Mouse (Mus musculus) hindbrain, embryonic 10.5 days (tissue): ENCODE measurements around the gene Mpp5. TPM values are rescaled to one million over a fixed set of nuclear protein-coding genes. Genes with fewer than 3 reads are reported as not detected.

Experiments used
- DNase-seq: peaks from one replicate; pipeline ENCODE4 v3.0.0-alpha.2; 2017; ENCODE audit warnings: low spot score
- H3K27ac ChIP-seq: fragments of 300-500 bp; sonication (generic); 2 replicates; pipeline ENCODE4 v1.5.1; 2016; ENCODE audit warnings: mild to moderate bottlenecking, moderate library complexity
- H3K27me3 ChIP-seq: fragments of 300-500 bp; sonication (generic); 2 replicates; pipeline ENCODE4 v1.6.1; 2016; ENCODE audit warnings: mild to moderate bottlenecking; ENCODE audit not compliant: poor library complexity, insufficient read depth, severe bottlenecking
- H3K36me3 ChIP-seq: fragments of 300-500 bp; sonication (generic); 2 replicates; pipeline ENCODE4 v1.6.1; 2016; ENCODE audit warnings: mild to moderate bottlenecking, moderate library complexity
- H3K4me1 ChIP-seq: fragments of 300-500 bp; sonication (generic); replicated peaks from 2 replicates; pipeline ENCODE4 v1.6.1; 2016; ENCODE audit warnings: mild to moderate bottlenecking
- H3K4me3 ChIP-seq: fragments of 300-500 bp; sonication (generic); 2 replicates; pipeline ENCODE4 v1.5.1; 2016; ENCODE audit warnings: mild to moderate bottlenecking, moderate library complexity
- H3K9me3 ChIP-seq: fragments of 300-500 bp; sonication (generic); 2 replicates; pipeline ENCODE4 v1.6.1; 2016; ENCODE audit warnings: mild to moderate bottlenecking, moderate library complexity
- whole genome bisulfite sequencing: fragments of 180-500 bp; shearing (Covaris S2); methylation state at CpG from one replicate; pipeline ENCODE4 v1.1.7; 2016; 5-methylcytosine and 5-hydroxymethylcytosine counted together
- polyA plus RNA-seq: library from polyadenylated mRNA; unstranded; fragments of >200 nt; fragmentation: Nextera tagmentation; extraction: Ambion mirVana; gene quantifications from 2 replicates; pipeline ENCODE4 v1.2.1, GENCODE M21; 2016

The Mpp5 gene
- polyA plus RNA-seq, 1 experiment from 2014 or later, result 15.4 TPM

GRCm38 (mm10) chr12:78778423-78779067, 29.8 kb downstream of the Mpp5 start:
- no peaks in the 10 kb centered on the region for H3K9me3 ChIP-seq
- no peaks in the 10 kb centered on the region for H3K27me3 ChIP-seq
- H3K36me3 ChIP-seq, result 0 out of 2 replicates have a peak, but pooled peaks cover 4% of the 10 kb centered on the region
- no peak for DNase-seq
- H3K4me3 ChIP-seq, result no peak overlapping the region
- 71% methylated on average over 4 of the region's 4 CpGs for WGBS
- H3K27ac ChIP-seq, result 0 out of 2 replicates have a peak overlapping the region, but pooled peaks have one; percentile 40
- peaks cover 30% of the 10 kb centered on the region for H3K4me1 ChIP-seq

DNA sequence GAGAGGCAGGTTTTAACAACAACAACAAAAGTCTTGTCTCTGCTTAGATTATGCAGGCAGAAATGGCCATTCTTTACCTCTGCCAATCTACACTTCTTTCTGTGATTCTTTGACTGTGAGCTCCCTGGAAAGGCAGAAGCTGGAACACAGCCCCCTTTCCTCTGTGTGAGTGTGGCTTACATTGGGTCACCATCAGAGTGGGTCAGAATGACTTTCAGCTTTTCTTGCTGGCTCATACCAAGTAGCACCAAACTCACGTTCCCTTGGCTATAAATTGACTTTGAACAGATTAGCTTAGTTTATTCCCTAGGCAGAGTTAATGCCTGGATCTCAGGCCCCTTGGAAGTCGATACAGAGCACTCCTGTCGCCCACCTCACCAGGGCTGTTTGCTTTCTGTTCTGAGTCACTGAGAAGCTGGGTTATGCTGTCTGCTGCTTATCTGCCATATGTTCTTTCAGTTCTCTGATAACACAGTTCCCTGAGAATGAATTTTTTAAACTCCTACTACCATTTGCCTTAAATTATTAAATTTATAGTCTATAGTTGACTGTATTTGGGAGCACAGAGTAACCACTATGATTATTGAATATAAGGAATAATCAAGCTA, 39.7 kb downstream of the Mpp5 start:
- no peaks in the 10 kb centered on the region for H3K27me3 ChIP-seq
- no peak for DNase-seq
- WGBS, result 71% methylated on average over 3 of the region's 3 CpGs
- no peak overlapping the region for H3K4me3 ChIP-seq
- H3K27ac ChIP-seq, result no peak overlapping the region
- no peaks in the 10 kb centered on the region for H3K36me3 ChIP-seq
- no peaks in the 10 kb centered on the region for H3K4me1 ChIP-seq
- H3K9me3 ChIP-seq, result no peaks in the 10 kb centered on the region

DNA sequence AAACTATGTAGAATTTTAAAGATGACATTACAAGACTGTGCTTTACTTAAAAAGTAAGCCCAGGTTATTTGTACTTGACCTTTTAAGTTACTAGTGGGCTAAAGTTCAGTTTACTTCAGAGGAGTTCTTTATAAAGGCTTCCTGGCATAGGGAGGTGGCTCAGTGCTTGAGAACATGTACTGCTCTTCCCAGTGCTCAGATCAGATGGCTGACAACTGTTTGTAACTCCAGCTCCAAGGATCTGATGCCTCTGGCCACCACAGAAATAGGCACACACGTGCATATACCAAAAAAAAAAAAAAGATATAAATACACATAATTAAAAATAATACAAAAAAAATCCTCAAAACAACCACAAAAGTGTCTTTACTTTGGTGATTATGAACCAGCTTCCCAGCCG, 42.1 kb downstream of the Mpp5 start:
- DNase-seq, result no peak
- WGBS, result 88% methylated on average over 2 of the region's 2 CpGs
- no peaks in the 10 kb centered on the region for H3K36me3 ChIP-seq
- H3K27ac ChIP-seq, result no peak overlapping the region
- H3K27me3 ChIP-seq, result no peaks in the 10 kb centered on the region
- peaks cover 9% of the 10 kb centered on the region; the same call in 1 of the 2 replicates for H3K4me1 ChIP-seq
- no peaks in the 10 kb centered on the region for H3K9me3 ChIP-seq
- no peak overlapping the region for H3K4me3 ChIP-seq

GRCm38 (mm10) chr12:78794236-78794635, 45.5 kb downstream of the Mpp5 start:
- Histone ChIP-seq H3K4me1 (peaks cover 9% of the 10 kb centered on the region; the same call in 1 of the 2 replicates), H3K27ac (no peak overlapping the region), H3K4me3 (no peak overlapping the region), H3K36me3 (peaks cover 21% of the 10 kb centered on the region), H3K27me3 (no peaks in the 10 kb centered on the region), H3K9me3 (no peaks in the 10 kb centered on the region)
- DNase-seq, result no peak
- WGBS, result 21% methylated on average over 1 of the region's 1 CpGs

DNA sequence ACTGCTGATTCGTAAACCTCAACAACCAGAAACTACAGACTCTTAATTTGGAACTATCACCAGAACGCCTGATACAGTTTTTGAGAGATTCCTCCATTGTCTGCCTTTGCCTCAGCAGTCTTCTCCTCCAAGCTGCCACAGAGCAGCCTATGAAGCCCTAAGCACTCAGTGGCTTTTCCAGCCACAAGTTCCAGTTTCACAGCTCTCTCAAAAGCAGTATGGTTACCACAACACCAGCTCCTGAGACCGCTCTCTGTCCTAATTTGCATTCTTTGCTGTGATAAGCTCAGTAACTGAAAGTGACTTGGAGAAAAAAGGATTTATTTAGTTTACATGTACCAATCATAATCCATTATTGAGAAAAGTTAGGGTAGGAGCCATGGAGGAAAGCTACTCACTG, 51.3 kb downstream of the Mpp5 start:
- H3K36me3 ChIP-seq, result peaks cover 21% of the 10 kb centered on the region
- H3K9me3 ChIP-seq, result no peaks in the 10 kb centered on the region
- DNase-seq, result no peak
- no peak overlapping the region for H3K4me3 ChIP-seq
- no peak overlapping the region for H3K27ac ChIP-seq
- 89% methylated on average over 3 of the region's 3 CpGs for WGBS
- no peaks in the 10 kb centered on the region for H3K27me3 ChIP-seq
- H3K4me1 ChIP-seq, result no peaks in the 10 kb centered on the region

DNA sequence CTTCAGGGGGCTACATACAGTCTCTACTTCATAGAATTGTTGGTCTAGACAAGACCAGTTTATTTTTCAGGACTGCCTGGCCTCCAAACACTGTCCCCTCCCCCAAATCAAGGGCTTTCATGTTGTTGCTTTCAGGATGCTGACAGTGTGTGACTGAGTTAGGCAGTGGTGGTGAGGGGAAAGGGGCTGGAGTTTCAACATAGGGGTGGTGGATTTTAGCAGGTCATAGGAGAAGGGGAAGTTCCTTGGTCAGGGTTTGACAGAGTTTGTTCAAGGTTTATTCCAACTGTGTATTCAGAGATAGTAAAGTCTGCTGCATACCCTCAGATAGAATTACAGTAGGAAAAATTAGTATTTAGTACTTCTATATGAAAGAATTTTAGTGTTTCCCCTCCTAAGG, 53.1 kb downstream of the Mpp5 start:
- H3K27ac ChIP-seq, result no peak overlapping the region
- peaks cover 21% of the 10 kb centered on the region for H3K36me3 ChIP-seq
- H3K4me1 ChIP-seq, result no peaks in the 10 kb centered on the region
- no peaks in the 10 kb centered on the region for H3K9me3 ChIP-seq
- no peak for DNase-seq
- no peaks in the 10 kb centered on the region for H3K27me3 ChIP-seq
- no peak overlapping the region for H3K4me3 ChIP-seq

DNA sequence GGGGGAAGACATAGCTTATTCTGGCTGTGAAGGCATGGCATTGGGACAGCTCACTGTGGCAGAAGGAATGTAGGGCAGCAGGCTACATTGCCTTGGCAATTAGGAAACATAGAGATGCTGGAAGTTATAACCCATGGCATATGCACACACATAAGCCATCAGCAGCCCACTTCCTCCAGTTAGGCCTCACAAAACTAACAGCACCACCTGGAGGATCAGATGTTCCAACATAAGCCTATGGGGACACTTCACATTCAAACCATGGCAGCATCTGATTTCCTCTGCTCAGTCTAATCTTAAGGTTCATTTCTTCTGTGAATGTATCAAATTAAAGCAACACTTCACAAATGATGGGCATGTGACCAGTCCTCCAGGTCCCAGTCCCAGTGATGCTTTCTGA, 65.7 kb downstream of the Mpp5 start:
- no peak for DNase-seq
- Histone ChIP-seq H3K36me3 (peaks cover 19% of the 10 kb centered on the region), H3K27me3 (no peaks in the 10 kb centered on the region), H3K27ac (no peak overlapping the region), H3K4me3 (no peak overlapping the region), H3K4me1 (no peaks in the 10 kb centered on the region), H3K9me3 (no peaks in the 10 kb centered on the region)

GRCm38 (mm10) chr12:78834496-78834895, 85.8 kb downstream of the Mpp5 start:
- DNase-seq, result no peak
- Histone ChIP-seq H3K4me3 (no peak overlapping the region), H3K36me3 (peaks cover 75% of the 10 kb centered on the region), H3K9me3 (no peaks in the 10 kb centered on the region), H3K27me3 (no peaks in the 10 kb centered on the region), H3K4me1 (no peaks in the 10 kb centered on the region), H3K27ac (no peak overlapping the region)
- 92% methylated on average over 2 of the region's 2 CpGs for WGBS

- Histone ChIP-seq H3K27me3 (no peaks in the 10 kb centered on the region), H3K36me3 (peaks cover 93% of the 10 kb centered on the region), H3K27ac (no peak overlapping the region), H3K4me3 (no peak overlapping the region), H3K4me1 (no peaks in the 10 kb centered on the region), H3K9me3 (no peaks in the 10 kb centered on the region)
- 91% methylated on average over 4 of the region's 4 CpGs for WGBS
- DNase-seq, result no peak
These were observed 91.2 kb downstream of the Mpp5 start for GRCm38 (mm10) chr12:78839906-78840305.

DNA sequence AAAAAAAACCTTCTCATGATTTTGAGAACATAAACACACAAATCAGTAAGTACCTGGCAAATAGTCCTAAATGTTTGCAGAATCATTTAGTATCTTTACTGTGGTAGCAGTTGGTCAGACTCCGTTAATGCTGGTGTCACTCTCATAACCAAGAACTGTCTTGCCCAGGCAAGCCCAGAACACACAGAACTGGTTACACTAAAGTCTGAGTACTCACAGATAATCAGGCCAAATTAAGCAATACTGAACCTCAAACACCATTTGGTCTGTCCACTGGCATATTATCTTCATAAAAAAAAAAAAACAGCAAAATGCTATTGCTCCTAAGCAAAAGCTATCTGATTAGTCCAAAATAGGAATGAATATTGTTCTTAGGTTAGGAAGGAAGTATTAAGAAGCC, 93.7 kb downstream of the Mpp5 start:
- WGBS, result 91% methylated on average over 1 of the region's 1 CpGs
- Histone ChIP-seq H3K4me3 (no peak overlapping the region), H3K27ac (no peak overlapping the region), H3K4me1 (no peaks in the 10 kb centered on the region), H3K27me3 (no peaks in the 10 kb centered on the region), H3K36me3 (peaks cover 94% of the 10 kb centered on the region), H3K9me3 (no peaks in the 10 kb centered on the region)
- DNase-seq, result no peak

DNA sequence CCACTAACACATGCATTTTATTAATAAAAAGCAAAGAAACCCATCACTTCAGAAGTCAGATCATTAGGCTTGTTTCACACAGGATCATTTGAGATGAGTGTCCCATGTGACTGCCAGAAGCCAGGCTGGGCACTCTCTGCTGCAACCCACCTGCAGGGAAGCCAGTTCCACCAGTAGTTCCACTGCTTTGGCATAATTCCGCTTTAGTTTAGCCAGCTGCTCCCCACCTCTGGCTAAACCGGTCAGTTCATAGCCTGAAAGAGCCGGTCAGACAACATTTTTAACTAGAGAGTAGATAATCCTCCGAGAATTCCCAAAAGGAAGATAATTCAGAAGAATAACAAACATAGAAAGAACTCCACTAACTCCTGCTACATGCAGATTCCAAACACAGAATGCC, 99.5 kb downstream of the Mpp5 start:
- H3K9me3 ChIP-seq, result no peaks in the 10 kb centered on the region
- no peak overlapping the region for H3K4me3 ChIP-seq
- DNase-seq, result no peak
- no peak overlapping the region for H3K27ac ChIP-seq
- no peaks in the 10 kb centered on the region for H3K27me3 ChIP-seq
- WGBS, result 89% methylated on average over 4 of the region's 4 CpGs
- H3K4me1 ChIP-seq, result no peaks in the 10 kb centered on the region
- peaks cover 75% of the 10 kb centered on the region for H3K36me3 ChIP-seq

DNA sequence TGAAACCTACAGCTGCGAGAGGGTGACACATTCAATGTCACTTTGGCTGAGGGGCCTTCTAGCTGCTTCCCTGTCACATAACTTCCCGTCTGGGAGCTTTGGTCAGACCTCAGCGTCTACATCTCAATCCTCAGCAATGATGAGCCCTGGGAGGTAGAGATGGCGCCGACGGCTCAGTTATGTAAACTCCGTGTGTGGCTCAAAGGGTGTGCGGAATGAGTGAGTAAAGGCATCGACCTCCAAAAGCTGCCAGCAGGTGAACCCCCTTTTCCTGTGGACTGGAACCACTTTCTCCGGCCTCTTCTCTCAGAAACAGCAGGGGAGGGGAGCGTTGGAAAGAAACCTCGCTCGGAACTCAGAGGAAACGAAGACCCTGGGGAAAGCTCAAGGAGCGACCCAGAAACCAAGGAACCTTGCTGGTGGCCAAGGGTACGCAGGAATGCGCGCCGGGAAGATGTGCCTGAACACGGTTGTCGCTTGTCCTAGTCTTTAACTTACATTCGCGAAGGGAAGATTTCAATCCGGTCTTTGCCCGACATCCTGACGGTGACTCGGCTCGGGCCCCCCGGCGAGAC, 112.3 kb downstream of the Mpp5 start:
- no peaks in the 10 kb centered on the region for H3K9me3 ChIP-seq
- H3K27ac ChIP-seq, result peak overlapping the region; percentile 94
- peak overlapping the region; percentile 86 for H3K4me3 ChIP-seq
- no peak for DNase-seq
- peaks cover 30% of the 10 kb centered on the region for H3K4me1 ChIP-seq
- H3K36me3 ChIP-seq, result peaks cover 24% of the 10 kb centered on the region
- no peaks in the 10 kb centered on the region for H3K27me3 ChIP-seq
- WGBS, result 1% methylated on average over 30 of the region's 30 CpGs

DNA sequence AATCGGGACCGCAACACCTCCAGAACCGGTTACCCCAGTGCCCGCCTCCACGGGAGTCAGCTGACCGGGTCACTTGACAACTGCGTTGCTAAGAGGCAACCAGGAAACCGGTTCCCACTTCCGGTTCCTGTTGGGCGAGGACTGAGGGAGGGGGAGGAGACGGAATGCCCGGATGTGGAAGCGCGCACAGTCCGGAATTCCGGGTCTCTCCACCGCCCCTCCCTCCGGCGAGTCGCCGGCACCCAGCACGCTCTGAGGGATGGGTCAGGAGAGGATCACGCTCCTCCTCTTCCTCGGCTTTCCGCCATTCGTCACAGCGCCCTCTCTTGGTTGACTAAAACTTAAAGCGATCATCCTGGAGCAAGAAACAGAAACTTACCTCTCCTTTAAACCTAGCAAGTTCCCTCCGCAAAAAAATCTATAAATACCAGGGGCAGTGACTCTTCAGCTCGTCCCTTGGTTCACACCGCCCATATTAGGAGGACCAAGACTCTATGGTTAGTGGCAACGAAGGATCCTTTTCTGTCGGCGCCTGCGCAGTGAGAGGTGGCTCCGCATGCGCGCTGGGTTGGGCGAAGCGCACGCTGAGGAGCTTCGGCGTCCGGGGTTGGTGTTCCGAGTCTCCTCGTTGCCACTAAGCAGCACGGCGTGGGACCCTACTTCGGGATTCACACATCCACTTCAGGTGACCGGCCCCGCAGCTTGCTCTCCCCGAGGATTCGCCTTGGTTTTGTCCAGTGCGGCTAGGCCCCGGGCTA, 113.0 kb downstream of the Mpp5 start, which contains the start of the genes Atp6v1d and Eif2s1:
Atp6v1d (minus strand) TSS at position 143 of the 758 bp plus-strand sequence.
Eif2s1 (plus strand) TSS at position 324 of the 758 bp plus-strand sequence.
- peaks cover 20% of the 10 kb centered on the region for H3K36me3 ChIP-seq
- H3K4me3 ChIP-seq, result peak within 1 kb of the TSS; percentile 86
- H3K27ac ChIP-seq, result peak within 1 kb of the TSS; percentile 94
- WGBS, result under 1% methylated on average over 55 of the region's 55 CpGs
- H3K4me1 ChIP-seq, result peaks cover 30% of the 10 kb centered on the region
- no peaks in the 10 kb centered on the region for H3K9me3 ChIP-seq
- no peaks in the 10 kb centered on the region for H3K27me3 ChIP-seq
- DNase-seq, result peak; percentile 99
